Mouse (Mus musculus) olfactory bulb, adult 2 months (tissue): ENCODE results near the gene Fcf1.

ENCODE experiments used
- CTCF ChIP-seq: fragments of 200-500 bp; IDR thresholded peaks from 2 replicates; pipeline ENCODE4 v1.5.1; 2012; ENCODE audit warnings: low read depth, mild to moderate bottlenecking, low read length, moderate library complexity; ENCODE audit not compliant: insufficient read depth
- POLR2A ChIP-seq: fragments of 200-500 bp; IDR thresholded peaks from 2 replicates; pipeline ENCODE4 v1.6.1; 2012; ENCODE audit warnings: mild to moderate bottlenecking, low read depth, low read length, moderate library complexity; ENCODE audit not compliant: insufficient read depth

GRCm38 (mm10) chr12:84951531-84951930 is 19.2 kb upstream of the Fcf1 start:
- TF ChIP-seq CTCF (no peak), POLR2A (no peak)
